Comparison of ENCODE assay signal across 7 mouse cellular contexts in the genomic region with DNA sequence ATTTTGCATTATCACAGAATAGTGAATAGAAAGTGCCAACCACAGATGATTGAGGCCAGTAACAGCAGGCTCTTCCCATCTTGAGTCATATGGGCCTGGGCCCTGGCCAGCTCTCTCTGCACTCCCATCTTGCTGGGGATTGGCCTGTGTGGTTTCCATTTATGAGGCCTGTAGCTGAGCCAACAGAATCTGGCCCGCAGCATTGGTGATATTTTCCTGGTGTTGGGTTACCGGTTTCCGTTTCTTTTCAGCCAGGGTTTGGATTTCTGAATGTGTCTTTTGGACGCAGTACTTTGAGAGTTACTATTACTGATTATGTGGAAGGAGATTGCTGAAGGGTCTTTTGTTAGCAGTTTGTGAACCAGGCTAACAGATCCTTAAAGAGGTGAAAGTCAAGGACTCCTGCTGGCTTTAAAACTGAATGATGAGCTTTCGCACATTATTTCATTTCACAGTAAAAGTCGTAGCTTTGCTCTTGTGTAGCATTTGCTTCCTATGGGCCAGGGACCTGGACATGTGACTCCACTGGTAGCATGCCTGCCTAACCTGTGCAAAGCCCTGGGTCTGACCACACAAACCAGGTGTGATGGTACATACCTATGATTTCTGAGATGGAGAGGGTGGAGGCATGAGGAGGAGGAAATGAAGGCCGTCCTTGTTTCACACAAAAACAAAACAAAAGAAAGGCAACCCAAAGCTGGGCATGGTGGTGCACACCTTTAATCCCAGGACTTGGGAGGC. TPM values are rescaled to one million over a fixed set of nuclear protein-coding genes. Genes with fewer than 3 reads are reported as not detected.
DNase-seq lines count a peak whose midpoint lies in the region; ATAC-seq and TF ChIP-seq lines count a peak whose summit lies in the region.

No protein-coding gene starts in this region.

- H3K36me3 ChIP-seq in limb, embryonic 14.5 days (ENCODE audit: control insufficient read depth, insufficient read depth, low read length) = peaks cover 5% of the 10 kb centered on the region; the same call in 1 of the 2 replicates
- H3K36me3 ChIP-seq in intestine, postnatal 0 days (ENCODE audit: control insufficient read depth, insufficient read depth) = no peaks in the 10 kb centered on the region

- peak overlapping the region; percentile 38 for H3K4me2 ChIP-seq in limb, embryonic 14.5 days (replicated peaks; ENCODE audit: low read depth, low read length, severe bottlenecking)
- no peak overlapping the region for H3K4me2 ChIP-seq in intestine, postnatal 0 days (replicated peaks; ENCODE audit: low read depth)

- H3K4me1 ChIP-seq in limb, embryonic 14.5 days (ENCODE audit: control insufficient read depth, insufficient read depth, low read length) = peaks cover 50% of the 10 kb centered on the region
- H3K4me1 ChIP-seq in intestine, postnatal 0 days (replicated peaks; ENCODE audit: control insufficient read depth, insufficient read depth, low read length) = peaks cover 2% of the 10 kb centered on the region; the same call in 1 of the 2 replicates

- TF ChIP-seq POLR2A in limb, embryonic 14.5 days (IDR thresholded peaks at IDR 0.05; ENCODE audit: borderline replicate concordance, extremely low read depth, insufficient read depth, insufficient read length) = no peak

- H3K9me3 ChIP-seq in limb, embryonic 14.5 days (ENCODE audit: control insufficient read depth, low read length) = no peaks in the 10 kb centered on the region
- H3K9me3 ChIP-seq in intestine, postnatal 0 days (ENCODE audit: control insufficient read depth) = no peaks in the 10 kb centered on the region

- peak overlapping the region; percentile 86 for H3K27ac ChIP-seq in limb, embryonic 14.5 days (replicated peaks; ENCODE audit: low read depth, low read length)
- no peak overlapping the region for H3K27ac ChIP-seq in intestine, postnatal 0 days (ENCODE audit: low read depth, low read length)

- no peak for TF ChIP-seq CTCF in intestine, postnatal 0 days (IDR thresholded peaks at IDR 0.05; ENCODE audit: low read depth)

- H3K9ac ChIP-seq in limb, embryonic 14.5 days (ENCODE audit: low read depth, low read length, severe bottlenecking) = no peak overlapping the region
- no peak overlapping the region for H3K9ac ChIP-seq in intestine, postnatal 0 days (ENCODE audit: low read depth, low read length)

- no peak overlapping the region for H3K4me3 ChIP-seq in limb, embryonic 14.5 days (replicated peaks; ENCODE audit: low read length)
- no peak overlapping the region for H3K4me3 ChIP-seq in intestine, postnatal 0 days (ENCODE audit: low read depth, low read length)

- WGBS in limb, embryonic 14.5 days = 35% methylated on average over 7 of the region's 7 CpGs
- WGBS in intestine, postnatal 0 days = 77% methylated on average over 7 of the region's 7 CpGs

- peak; percentile 92 for ATAC-seq in limb, embryonic 14.5 days (ENCODE audit: low FRiP score, low read depth)
- no peak for ATAC-seq in intestine, postnatal 0 days

- DNase-seq in urinary bladder, postnatal 25 days (ENCODE audit: low spot score) = peak; percentile 18
- DNase-seq in urinary bladder, adult 2 months (ENCODE audit: low spot score) = no peak
- DNase-seq in cerebellum, postnatal 14 days = peak; percentile 91 to 93
- DNase-seq in heart, postnatal 10 days = peak; percentile 61 to 62
- DNase-seq in limb, embryonic 14.5 days (ENCODE audit: low spot score) = peak; percentile 92
- no peak for DNase-seq in frontal cortex, postnatal 25 days (ENCODE audit: low spot score in 2 of 2)

- intact Hi-C loops in heart, postnatal 10 days (cut with DNase I) = no loop called here

- no peaks in the 10 kb centered on the region for H3K27me3 ChIP-seq in limb, embryonic 14.5 days (ENCODE audit: control insufficient read depth, insufficient read depth, low read length)
- H3K27me3 ChIP-seq in intestine, postnatal 0 days (replicated peaks; ENCODE audit: control insufficient read depth, insufficient read depth, low read length) = no peaks in the 10 kb centered on the region

RNA-seq across cellular contexts. Expression of a gene that starts 5.5 kb away (rescaled TPM):
- 7.2 and 7.4 TPM in 2 replicates for polyA plus RNA-seq in urinary bladder, adult 2 months (2012; rRNA removed)
- 1 to 10 TPM; 5.2 to 5.7 TPM for total RNA-seq in heart, postnatal 10 days (2021)
- polyA plus RNA-seq in limb, embryonic 14.5 days (2012; rRNA removed) = 22.3 and 25.9 TPM in 2 replicates
- 21.1 and 25.6 TPM in 2 replicates for polyA plus RNA-seq in limb, embryonic 14.5 days (2014; fragmentation: Nextera tagmentation; extraction: Ambion mirVana)
- polyA plus RNA-seq in intestine, postnatal 0 days (2015; fragmentation: Nextera tagmentation; extraction: Ambion mirVana) = 1.9 and 2.1 TPM in 2 replicates

Comparison
In these comparisons a context has a peak if more than half of its experiments do, and no peak if none do; other contexts are left out.
1. DNase-seq: peak in urinary bladder, postnatal 25 days (single experiment), cerebellum, postnatal 14 days (2 of 2), heart, postnatal 10 days (2 of 2) and limb, embryonic 14.5 days (single experiment); none in urinary bladder, adult 2 months (single experiment) and frontal cortex, postnatal 25 days (0 of 2).